Mouse (Mus musculus): ENCODE results near the gene Klk1b1.
A peak's percentile ranks its signal among the peaks of the same experiment; 100 is the strongest.
"Not testable (repeated sequence)": the region's sequence is repeated elsewhere in the genome, so short reads cannot be mapped to it uniquely, and the experiment has no call there.

Gene Klk1b1

GRCm38 (mm10) chr7:43966451-43966850 lies at the start of gene Klk1b1:
Klk1b1 (plus strand) TSS chr7:43966751.
- DNase-seq = no peak

DNA sequence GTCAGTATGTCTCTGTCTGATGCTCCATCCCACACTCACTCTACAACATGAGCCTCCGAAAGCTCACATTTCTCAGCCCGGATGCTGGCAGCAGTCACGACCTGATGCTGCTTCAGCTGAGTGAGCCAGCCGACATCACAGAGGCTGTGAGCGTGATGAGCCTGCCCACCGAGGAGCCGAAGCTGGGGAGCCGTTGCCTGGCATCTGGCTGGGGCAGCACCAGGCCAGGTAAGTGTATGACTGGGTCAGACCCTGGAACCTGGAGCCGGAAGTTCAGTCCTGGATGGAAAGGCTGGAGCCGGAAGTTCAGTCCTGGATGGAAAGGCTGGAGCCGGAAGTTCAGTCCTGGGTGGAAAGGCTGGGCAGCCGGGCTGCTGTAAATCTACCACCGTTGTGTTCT lies 48.1 kb upstream of the Klk1b1 start:
- DNase-seq = no peak

DNA sequence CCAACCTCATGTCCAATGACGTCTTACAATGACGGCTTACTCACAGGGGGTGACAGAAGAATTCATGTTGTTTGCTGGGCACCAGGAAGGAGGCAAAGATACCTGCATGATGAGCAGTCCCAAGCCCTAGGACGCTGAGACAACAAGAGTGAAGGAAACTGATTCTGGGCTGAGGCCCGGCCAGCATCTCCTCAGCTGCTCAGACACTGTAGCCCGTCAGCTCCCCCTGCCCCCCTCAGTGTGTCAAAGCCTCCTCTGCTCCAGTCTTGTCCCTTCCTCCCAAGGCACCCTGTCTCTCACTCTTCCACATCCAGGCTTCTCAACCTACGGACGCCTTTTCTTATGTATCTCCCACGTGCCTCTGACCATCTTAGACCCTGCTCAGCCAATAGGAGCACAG lies 47.7 kb upstream of the Klk1b1 start:
- DNase-seq = no peak

DNA sequence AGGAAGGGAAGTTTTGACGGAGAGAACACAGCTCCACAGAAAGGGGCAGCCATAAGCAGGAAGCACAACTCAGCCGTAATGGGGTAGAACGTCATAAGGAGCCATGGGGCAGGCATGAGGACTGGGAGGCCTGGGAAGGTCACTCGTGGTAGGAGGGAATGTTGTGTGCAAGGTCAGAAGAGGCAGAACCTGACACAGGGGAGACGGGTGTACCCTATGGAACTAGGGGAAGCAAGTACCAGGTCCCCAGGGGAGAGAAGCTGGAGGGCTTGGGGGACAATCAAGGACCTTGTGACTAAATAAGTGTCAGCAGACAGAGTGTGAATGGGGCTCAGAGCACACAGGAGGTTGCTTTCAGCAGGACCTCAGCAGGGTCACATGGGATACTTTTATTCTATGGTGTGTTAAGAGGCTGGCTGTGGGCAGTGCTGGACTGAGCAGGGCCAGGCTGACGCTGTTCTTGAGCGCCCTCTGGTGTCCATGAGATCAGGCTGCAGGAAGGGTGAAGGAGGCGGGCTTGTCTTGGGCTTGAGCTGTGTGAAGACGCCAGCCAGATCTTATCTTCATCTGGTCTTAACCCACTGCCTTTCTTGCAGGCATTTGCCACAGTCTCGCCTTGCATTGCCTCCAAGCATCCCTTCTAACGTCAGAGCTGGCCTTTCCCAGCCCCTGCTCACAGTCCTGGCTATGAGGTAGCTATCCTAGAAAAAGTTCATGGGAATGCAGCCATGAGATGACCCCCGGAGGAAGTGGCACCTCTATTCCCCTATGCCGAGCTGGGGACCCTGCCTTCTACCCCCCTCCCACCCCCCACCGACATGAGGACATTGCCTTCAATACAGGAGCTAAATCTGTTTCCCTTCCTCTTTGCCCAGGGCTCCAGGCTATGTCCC lies 46.7 kb upstream of the Klk1b1 start:
- DNase-seq = peak; percentile 75

DNA sequence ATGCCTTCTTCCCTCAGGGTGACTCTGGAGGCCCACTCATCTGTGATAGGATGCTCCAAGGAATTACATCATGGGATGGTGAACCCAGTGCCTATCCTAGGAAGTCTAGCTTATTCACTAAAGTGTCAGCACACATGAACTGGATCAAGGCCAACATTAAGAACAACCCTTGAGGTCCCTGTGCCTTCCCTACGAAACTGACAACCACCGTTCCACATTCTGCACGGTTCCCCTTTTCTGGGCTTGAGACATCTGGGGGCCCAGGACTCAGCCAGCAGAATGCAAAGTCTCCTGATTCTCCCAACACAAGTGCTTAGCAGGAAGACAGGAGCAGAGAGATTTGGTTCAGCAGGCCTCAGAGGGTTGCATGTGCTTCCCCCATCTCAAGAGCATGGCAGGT lies 46.0 kb upstream of the Klk1b1 start:
- no peak for DNase-seq

- DNase-seq = no peak
Measured at GRCm38 (mm10) chr7:43921087-43921486, 45.5 kb upstream of the Klk1b1 start.

DNA sequence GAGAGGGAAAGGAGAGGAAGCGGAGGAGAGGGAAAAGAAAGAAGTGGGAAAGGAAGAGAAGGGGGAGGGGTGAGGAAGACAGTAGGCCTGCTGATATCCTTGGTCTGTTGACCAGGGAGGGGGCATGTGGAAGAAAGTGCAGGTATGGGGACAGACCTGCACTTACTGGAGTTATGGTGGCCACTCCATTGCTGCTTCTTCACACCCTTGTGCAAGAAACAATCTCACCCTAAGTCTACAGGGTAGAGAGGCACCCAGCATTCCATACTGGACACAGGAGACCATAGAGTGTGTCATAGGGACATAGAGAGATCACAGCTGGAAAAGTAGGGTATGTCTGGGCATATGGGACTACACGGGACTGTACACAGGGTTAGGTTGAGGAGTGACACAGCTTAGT lies 44.6 kb upstream of the Klk1b1 start:
- DNase-seq = no peak

- no peak for DNase-seq
Measured at GRCm38 (mm10) chr7:43925985-43926384, 40.6 kb upstream of the Klk1b1 start.

DNA sequence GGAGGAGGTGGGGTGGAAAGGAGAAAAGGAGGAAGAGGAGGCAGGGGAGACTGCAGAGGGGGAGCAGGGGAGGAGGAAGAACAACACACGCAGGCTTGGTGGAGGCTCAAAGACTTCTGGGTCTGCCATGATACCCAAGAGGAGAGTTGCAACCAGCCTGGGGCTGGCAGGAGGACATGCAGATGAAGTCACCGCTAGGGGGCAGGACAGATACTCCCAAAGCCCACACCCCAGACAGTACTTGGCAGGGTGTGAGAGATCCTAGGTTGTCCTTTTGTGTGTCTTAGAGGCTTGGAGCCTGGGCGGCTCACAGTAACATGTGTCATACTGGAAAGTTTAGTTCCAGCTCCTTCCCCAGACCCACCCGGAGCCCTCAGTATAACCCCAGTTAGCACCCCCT lies 38.0 kb upstream of the Klk1b1 start:
- DNase-seq = peak; percentile 16

GRCm38 (mm10) chr7:43932337-43932736 lies 34.2 kb upstream of the Klk1b1 start:
- DNase-seq = no peak

DNA sequence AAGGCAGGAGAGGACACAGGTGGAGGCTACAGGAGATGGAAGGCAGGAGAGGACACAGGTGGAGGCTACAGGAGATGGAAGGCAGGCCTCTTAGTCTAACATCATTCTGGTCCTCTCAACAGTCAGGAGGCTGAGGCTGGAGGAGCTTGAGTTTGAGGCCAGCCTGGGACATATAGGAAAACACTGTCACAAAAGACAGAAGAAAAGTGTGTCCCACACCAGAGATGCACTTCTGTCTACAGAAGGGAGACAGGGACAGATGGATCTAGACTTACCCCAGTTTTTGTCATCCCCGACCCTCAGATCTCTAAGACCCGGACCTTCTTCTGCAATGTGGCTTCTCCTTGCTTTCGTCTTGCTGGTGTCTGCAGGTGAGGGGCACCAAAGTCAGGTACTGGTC lies 33.1 kb upstream of the Klk1b1 start, which contains the start of gene Klk15:
TSS of gene Klk15 (plus strand) at position 301 of the 400 bp plus-strand sequence.
- no peak for DNase-seq

DNA sequence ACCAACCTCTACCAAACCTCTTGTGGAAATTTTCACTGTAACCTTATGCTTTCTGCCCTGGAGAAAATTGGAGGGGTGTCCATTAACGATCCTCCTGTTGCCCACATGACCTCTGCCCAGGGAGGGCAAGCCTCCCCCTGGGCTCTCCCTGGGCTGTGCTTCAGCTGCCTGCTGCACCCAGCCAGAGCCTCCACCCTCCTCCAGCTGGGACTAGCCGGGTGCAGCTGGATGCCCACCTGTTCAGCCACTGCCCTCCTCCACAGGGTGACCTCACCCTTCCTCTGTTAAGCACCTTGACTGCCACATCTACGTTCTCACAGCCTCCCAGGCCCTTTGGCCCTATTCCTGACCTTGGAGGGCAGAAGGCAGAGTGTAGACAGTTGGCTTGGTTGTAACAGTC lies 31.8 kb upstream of the Klk1b1 start:
- DNase-seq = no peak

DNA sequence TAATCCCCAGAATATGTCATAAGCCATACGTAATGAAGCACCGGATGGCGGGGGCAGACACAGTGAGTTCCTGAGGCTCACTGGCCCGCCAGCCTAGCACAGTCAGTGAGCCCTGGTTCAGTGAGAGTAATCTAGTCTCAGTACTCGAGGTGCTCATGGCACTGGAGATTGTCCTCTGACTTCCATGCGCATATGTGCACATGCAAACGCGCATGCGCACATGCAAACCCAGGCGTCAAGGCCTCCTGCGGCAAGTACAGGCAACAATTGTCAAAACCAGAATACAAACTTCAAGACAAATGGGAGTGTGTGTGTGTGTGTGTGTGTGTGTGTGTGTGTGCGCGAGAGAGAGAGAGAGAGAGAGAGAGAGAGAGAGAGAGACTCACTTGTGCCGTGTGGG lies 30.0 kb upstream of the Klk1b1 start:
- no peak for DNase-seq

DNA sequence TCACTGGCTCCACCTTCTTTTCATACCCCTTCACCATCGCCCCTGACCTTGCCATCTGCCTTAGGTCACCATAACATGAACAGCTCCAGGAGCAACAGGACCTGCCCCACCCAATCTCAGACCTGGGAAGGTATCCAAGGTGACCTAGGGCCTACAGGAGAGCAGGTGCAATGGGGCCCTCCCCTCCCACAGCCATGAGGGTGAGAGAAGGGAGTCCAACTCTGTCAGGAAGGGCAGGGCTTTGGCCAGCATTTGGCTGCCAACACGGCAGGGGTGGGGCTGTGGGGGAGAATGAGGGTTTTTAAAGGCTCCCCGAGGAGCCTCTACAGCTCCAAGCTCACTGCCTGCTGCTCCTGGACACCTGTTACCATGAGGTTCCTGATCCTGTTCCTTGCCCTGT lies 24.3 kb upstream of the Klk1b1 start:
- DNase-seq = not testable (repeated sequence)

DNA sequence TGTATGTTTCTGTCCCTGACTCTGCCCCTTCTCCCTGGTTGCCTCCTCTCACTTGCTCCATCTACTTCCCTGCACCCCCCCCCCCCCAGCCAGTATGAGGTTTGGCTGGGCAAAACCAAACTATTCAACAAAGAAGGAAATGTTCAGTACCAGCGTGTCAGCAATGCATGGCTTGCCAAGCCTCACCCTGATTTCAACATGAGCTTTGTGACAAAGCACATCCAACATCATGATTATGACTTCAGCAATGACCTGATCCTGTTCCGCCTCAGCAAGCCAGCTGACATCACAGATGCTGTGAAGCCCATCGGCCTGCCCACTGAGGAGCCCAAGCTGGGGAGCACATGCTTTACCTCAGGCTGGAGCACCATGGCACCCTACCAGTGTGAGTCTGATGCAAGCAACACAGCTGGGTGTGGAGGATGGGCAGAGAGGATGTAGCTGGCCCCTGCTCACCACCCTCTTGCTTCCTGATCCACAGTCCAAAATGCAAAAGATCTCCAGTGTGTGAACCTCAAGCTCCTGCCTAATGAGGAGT lies 21.8 kb upstream of the Klk1b1 start:
- no peak for DNase-seq

DNA sequence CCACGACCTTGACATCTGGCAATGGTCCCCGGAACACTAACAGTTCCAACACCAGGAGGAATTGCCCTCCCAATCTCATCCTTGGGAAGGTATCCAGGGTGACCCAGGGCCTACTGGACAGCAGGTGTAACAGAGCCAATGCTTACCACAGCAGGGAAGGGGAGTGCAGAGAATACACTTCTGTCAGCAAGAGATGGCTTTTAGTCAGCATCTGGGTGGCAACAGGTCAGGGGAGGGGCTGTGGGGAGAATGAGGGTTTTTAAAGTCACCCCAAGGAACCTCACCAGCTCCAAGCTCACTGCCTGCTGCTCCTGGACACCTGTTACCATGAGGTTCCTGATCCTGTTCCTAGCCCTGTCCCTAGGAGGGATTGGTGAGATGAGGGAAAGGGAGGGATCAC lies 16.2 kb upstream of the Klk1b1 start, which contains the start of gene Klk1b8:
TSS of gene Klk1b8 (plus strand) at position 301 of the 400 bp plus-strand sequence.
- DNase-seq = no peak

GRCm38 (mm10) chr7:43952703-43953102 lies 13.8 kb upstream of the Klk1b1 start:
- peak; percentile 11 for DNase-seq

GRCm38 (mm10) chr7:43967058-43967457 lies 507 bp downstream of the Klk1b1 start:
- DNase-seq = no peak

DNA sequence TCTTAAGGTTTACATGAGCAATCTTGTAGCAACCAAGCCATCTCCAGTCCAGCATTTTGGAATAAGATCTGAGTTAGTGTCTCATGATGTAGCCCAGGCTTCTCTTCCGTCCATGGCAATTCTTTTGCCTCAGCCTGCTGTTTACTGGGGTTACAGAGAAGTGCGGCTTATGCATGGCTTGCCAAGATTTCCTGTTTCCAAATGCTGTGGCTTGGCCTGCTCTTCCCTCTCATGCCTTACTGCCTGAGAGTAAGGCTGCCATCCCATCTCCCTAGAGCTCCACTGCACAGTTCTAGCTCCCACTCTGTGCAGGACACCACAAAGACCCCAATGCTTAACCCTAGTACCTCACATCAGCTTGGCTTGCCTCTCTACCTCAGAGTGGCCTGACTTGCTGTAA lies 1.1 kb downstream of the Klk1b1 start:
- no peak for DNase-seq

DNA sequence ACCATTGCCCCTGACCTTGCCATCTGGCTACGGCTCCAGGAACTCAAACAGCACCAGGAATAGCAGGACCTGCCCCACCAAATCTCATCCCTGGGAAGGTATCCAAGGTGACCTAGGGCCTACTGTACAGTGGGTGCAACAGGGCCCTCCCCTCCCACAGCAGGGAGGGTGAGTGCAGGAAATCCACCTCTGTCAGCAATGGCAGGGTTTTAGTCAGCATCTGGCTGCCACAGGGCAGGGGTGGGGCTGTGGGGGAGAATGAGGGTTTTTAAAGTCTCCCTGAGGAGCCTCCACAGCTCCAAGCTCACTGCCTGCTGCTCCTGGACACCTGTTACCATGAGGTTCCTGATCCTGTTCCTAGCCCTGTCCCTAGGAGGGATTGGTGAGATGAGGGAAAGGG lies 9.2 kb downstream of the Klk1b1 start, which contains the start of gene Klk1b9:
TSS of gene Klk1b9 (plus strand) at position 301 of the 400 bp plus-strand sequence.
- not testable (repeated sequence) for DNase-seq

GRCm38 (mm10) chr7:43985657-43986056 lies 19.1 kb downstream of the Klk1b1 start:
- no peak for DNase-seq

GRCm38 (mm10) chr7:43994821-43995220 lies 28.3 kb downstream of the Klk1b1 start:
- DNase-seq = not testable (repeated sequence)

DNA sequence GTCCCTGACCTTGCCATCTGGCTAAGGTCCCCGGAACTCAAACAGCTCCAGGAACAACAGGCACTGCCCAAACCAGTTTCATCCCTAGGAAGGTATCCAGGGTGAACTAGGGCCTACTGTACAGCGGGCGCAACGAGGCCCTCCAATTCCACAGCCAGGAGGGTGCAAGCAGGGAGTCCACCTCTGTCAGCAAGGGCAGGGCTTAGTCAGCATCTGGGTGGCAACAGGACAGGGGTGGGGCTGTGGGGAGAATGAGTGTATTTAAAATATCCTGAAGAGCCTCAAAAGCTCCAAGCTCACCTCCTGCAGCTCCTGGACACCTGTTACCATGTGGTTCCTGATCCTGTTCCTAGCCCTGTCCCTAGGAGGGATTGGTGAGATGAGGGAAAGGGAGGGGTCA lies 29.0 kb downstream of the Klk1b1 start, which contains the start of gene Klk1b11:
TSS of gene Klk1b11 (plus strand) at position 301 of the 400 bp plus-strand sequence.
- not testable (repeated sequence) for DNase-seq

DNA sequence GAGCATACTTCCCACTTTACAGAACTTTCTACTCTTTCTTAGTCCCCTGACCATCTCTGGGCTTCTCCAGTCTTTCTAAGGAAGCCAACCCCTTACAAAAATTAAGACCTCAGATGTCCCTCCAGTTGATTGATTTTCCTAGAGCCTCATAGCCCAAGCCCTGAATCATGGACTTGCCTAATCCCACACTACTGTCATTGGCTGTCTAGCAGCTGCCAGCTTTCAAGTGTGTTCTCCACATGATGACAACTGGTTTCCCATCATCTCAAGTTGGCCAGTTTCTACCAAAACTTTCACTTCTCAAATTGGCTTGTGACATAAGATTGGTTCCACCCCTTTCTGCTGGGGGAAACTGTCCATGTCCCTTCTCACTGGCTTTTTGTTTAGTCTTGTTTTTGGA lies 38.3 kb downstream of the Klk1b1 start:
- no peak for DNase-seq
